Mouse (Mus musculus) forebrain, embryonic 12.5 days (tissue): ENCODE measurements at regions not wholly inside any gene's neighbourhood (a gene's known extent, or its start where the extent isn't known, plus 50 kb on each side); places are given as distances from the start of the nearest gene placed in this dataset.
A peak's percentile ranks its signal among the peaks of the same experiment; 100 is the strongest.

Experiments
- ATAC-seq: fragments of 200-750 bp; cut with Nextera tagmentation; 2 replicates; pipeline ENCODE4 v1.8.0; 2017; ENCODE audit warnings: moderate TSS enrichment; ENCODE audit not compliant: low FRiP score
- H3K27ac ChIP-seq: fragments of 300-500 bp; sonication (generic); 2 replicates; pipeline ENCODE4 v1.5.1; 2016; ENCODE audit warnings: mild to moderate bottlenecking
- H3K27me3 ChIP-seq: fragments of 300-500 bp; sonication (generic); 2 replicates; pipeline ENCODE4 v1.6.1; 2016; ENCODE audit warnings: mild to moderate bottlenecking
- H3K36me3 ChIP-seq: fragments of 300-500 bp; sonication (generic); replicated peaks from 2 replicates; pipeline ENCODE4 v1.6.1; 2016; ENCODE audit warnings: mild to moderate bottlenecking
- H3K4me1 ChIP-seq: fragments of 300-500 bp; sonication (generic); 2 replicates; pipeline ENCODE4 v1.6.1; 2016
- H3K4me2 ChIP-seq: fragments of 300-500 bp; sonication (generic); 2 replicates; pipeline ENCODE4 v1.6.1; 2016; ENCODE audit warnings: mild to moderate bottlenecking, moderate library complexity
- H3K4me3 ChIP-seq: fragments of 300-500 bp; sonication (generic); replicated peaks from 2 replicates; pipeline ENCODE4 v1.5.1; 2016; ENCODE audit warnings: mild to moderate bottlenecking
- H3K9ac ChIP-seq: fragments of 300-500 bp; sonication (generic); 2 replicates; pipeline ENCODE4 v1.6.1; 2016; ENCODE audit warnings: mild to moderate bottlenecking
- H3K9me3 ChIP-seq: fragments of 300-500 bp; sonication (generic); 2 replicates; pipeline ENCODE4 v1.6.1; 2016
- WGBS: fragments of 180-500 bp; shearing (Covaris S2); methylation state at CpG from one replicate; pipeline ENCODE4 v1.1.7; 2016; 5-methylcytosine and 5-hydroxymethylcytosine counted together

GRCm38 (mm10) chr10:120726369-120726768 lies 172.5 kb downstream of the Msrb3 start:
- no peak overlapping the region for H3K9ac ChIP-seq
- H3K4me2 ChIP-seq = no peak overlapping the region
- peaks cover 12% of the 10 kb centered on the region for H3K4me1 ChIP-seq
- 100% methylated on average over 1 of the region's 1 CpGs for WGBS
- no peak overlapping the region for H3K27ac ChIP-seq
- no peaks in the 10 kb centered on the region for H3K9me3 ChIP-seq
- no peak overlapping the region for H3K4me3 ChIP-seq
- ATAC-seq = no peak
- H3K27me3 ChIP-seq = peaks cover 26% of the 10 kb centered on the region
- no peaks in the 10 kb centered on the region for H3K36me3 ChIP-seq

GRCm38 (mm10) chr10:120721956-120722532 lies 176.9 kb downstream of the Msrb3 start:
- H3K4me3 ChIP-seq = peak overlapping the region; percentile 26
- peak overlapping the region; percentile 36; the same call in 1 of the 2 replicates for H3K9ac ChIP-seq
- peaks cover 37% of the 10 kb centered on the region for H3K27me3 ChIP-seq
- no peak for ATAC-seq
- H3K9me3 ChIP-seq = no peaks in the 10 kb centered on the region
- H3K4me2 ChIP-seq = peak overlapping the region; percentile 53
- no peak overlapping the region for H3K27ac ChIP-seq
- 4% methylated on average over 15 of the region's 15 CpGs for WGBS
- peaks cover 22% of the 10 kb centered on the region for H3K4me1 ChIP-seq
- no peaks in the 10 kb centered on the region for H3K36me3 ChIP-seq

DNA sequence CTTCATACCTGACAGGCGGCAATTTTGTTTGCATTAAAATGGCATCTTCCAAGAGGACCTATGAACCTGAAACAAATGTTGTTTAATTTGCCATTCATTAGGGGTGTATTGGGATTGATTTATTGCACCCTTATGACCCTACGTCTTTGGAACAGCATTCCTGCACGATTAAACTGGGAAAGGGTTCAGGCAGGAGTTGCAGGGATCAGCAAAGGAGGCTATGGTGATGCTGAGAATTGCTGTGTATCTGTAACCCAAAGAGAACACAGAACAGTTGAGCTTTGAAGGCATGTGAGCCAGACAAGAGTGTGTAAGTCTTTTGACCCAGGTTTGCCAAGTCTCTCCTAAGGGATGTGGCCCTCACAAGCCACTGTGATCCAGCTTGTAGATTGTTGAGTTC lies 177.9 kb downstream of the Msrb3 start:
- peaks cover 37% of the 10 kb centered on the region for H3K27me3 ChIP-seq
- ATAC-seq = no peak

GRCm38 (mm10) chr10:120720061-120720460 lies 178.8 kb downstream of the Msrb3 start:
- H3K4me3 ChIP-seq = no peak overlapping the region
- no peak overlapping the region for H3K9ac ChIP-seq
- no peak for ATAC-seq
- H3K4me2 ChIP-seq = no peak overlapping the region
- no peaks in the 10 kb centered on the region for H3K9me3 ChIP-seq
- H3K27me3 ChIP-seq = peaks cover 37% of the 10 kb centered on the region
- peaks cover 22% of the 10 kb centered on the region for H3K4me1 ChIP-seq
- H3K36me3 ChIP-seq = no peaks in the 10 kb centered on the region
- no peak overlapping the region for H3K27ac ChIP-seq
- WGBS = 11% methylated on average over 3 of the region's 3 CpGs

More for the DNA sequence above, 177.9 kb downstream of the Msrb3 start:
- Histone ChIP-seq H3K4me2 (no peak overlapping the region; the same call in 1 of the 2 replicates), H3K9me3 (no peaks in the 10 kb centered on the region), H3K4me3 (no peak overlapping the region), H3K27ac (no peak overlapping the region), H3K9ac (no peak overlapping the region), H3K4me1 (peaks cover 22% of the 10 kb centered on the region), H3K36me3 (no peaks in the 10 kb centered on the region)
- WGBS = 22% methylated on average over 3 of the region's 3 CpGs

DNA sequence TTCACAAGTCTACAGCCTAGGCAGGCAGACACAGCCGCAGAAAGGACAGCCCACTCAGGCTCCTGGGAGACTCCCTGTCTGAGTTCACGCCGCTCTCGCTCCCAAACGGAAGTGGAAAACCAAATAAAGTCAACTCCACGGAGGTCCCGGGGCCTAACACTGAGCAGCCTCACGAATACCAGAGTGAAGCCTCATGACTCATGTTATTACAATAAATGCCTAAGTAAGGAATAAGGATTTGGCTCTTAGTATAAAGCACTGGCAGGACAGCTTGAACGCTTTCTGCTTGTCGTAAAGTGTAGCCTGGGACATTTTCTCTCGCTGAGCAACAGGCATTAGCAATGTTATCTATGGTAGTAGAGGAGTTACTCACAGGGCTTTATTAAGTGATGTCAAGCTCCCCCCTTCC lies 181.7 kb downstream of the Msrb3 start:
- 71% methylated on average over 11 of the region's 11 CpGs for WGBS

GRCm38 (mm10) chr10:120716391-120716790 lies 182.5 kb downstream of the Msrb3 start:
- Histone ChIP-seq H3K9me3 (no peaks in the 10 kb centered on the region), H3K4me3 (no peak overlapping the region), H3K36me3 (no peaks in the 10 kb centered on the region), H3K27ac (no peak overlapping the region), H3K4me2 (no peak overlapping the region), H3K4me1 (peaks cover 10% of the 10 kb centered on the region), H3K27me3 (peaks cover 11% of the 10 kb centered on the region; the same call in 1 of the 2 replicates), H3K9ac (no peak overlapping the region)
- ATAC-seq = no peak
- WGBS = 62% methylated on average over 6 of the region's 6 CpGs

More for the DNA sequence above, 181.7 kb downstream of the Msrb3 start:
- Histone ChIP-seq H3K4me3 (no peak overlapping the region), H3K27me3 (peaks cover 15% of the 10 kb centered on the region), H3K27ac (no peak overlapping the region), H3K4me2 (no peak overlapping the region), H3K9me3 (no peaks in the 10 kb centered on the region), H3K9ac (no peak overlapping the region), H3K4me1 (peaks cover 17% of the 10 kb centered on the region), H3K36me3 (no peaks in the 10 kb centered on the region)
- no peak for ATAC-seq

DNA sequence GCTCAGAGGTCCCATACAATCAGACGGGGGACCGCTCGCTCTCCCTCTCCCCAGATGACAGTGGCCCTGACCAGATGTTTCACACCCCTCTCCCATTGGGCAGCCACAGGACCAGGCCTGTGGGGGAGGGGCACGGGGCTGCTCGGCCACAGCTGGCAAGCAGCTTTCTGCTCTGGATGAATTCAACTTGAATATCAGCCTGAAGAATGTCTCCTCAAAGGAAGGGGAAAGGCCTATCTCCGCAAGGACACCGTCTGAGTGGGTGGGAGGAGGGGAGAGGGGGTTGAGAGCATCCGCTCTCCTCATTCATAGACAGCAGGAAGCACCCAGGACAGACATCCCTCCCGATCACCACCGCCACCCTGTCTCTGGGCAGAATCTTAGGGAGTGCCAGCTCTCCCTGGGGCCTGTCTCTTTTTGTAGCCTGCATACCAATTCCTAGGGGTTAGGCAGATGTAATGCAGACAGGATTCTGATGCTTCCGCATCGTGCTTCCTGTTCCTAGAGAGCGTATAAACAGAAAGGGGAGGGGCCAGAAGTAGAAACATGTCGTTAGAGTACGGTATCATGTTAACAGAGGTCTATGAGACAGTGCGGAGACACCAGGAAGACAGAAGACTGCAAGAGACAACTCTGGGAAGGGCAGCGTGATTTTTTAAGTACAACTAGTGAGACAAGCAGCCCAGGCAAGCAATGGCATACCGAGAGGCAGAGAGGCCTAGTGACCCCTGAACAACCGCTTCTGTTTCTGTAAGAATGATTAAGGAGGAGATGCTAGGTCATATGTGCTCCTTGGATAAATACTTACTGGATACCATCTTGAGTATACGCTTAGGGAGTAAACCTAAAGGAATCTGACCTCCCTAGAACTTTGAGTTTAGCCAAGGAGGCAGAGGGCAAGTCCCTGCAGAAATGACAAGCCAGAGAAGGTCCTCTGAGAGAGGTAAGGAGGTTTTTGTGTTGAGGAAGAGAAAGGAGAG lies 190.8 kb downstream of the Msrb3 start:
- 0 out of 2 replicates have a peak, but pooled peaks have one; percentile 49 for ATAC-seq
- peaks cover 26% of the 10 kb centered on the region for H3K4me1 ChIP-seq
- H3K4me2 ChIP-seq = peak overlapping the region; percentile 29
- 22% methylated on average over 20 of the region's 20 CpGs for WGBS
- H3K9me3 ChIP-seq = no peaks in the 10 kb centered on the region
- H3K9ac ChIP-seq = peak overlapping the region; percentile 17; the same call in 1 of the 2 replicates
- H3K27me3 ChIP-seq = peaks cover 17% of the 10 kb centered on the region
- 0 out of 2 replicates have a peak overlapping the region, but pooled peaks have one; percentile 9 for H3K27ac ChIP-seq
- H3K36me3 ChIP-seq = no peaks in the 10 kb centered on the region
- H3K4me3 ChIP-seq = 0 out of 2 replicates have a peak overlapping the region, but pooled peaks have one; percentile 4

GRCm38 (mm10) chr10:120706684-120707290 lies 192.1 kb downstream of the Msrb3 start:
- no peak overlapping the region for H3K27ac ChIP-seq
- peaks cover 26% of the 10 kb centered on the region for H3K4me1 ChIP-seq
- H3K9me3 ChIP-seq = no peaks in the 10 kb centered on the region
- WGBS = 11% methylated on average over 7 of the region's 7 CpGs
- ATAC-seq = no peak
- no peak overlapping the region for H3K9ac ChIP-seq
- H3K4me2 ChIP-seq = no peak overlapping the region
- no peak overlapping the region for H3K4me3 ChIP-seq
- no peaks in the 10 kb centered on the region for H3K36me3 ChIP-seq
- H3K27me3 ChIP-seq = peaks cover 17% of the 10 kb centered on the region

DNA sequence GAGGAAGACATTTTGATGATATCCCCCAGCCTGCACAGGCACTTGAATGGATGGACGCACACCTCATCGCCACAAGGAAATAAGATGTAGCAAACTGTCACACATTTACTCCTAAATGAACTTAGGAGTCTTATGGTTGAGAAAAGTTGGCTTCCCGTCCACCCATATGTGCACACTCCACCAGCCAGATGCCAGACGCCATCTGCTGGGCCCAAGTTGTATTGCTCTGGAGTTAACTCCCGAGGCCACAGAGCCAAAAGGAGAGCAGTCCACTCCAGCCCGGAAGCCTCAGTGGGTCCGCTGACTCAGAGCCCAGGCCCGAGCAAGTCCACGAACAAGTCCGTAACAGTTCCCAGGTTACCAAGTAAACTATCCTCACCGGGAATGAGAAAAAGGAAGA lies 197.1 kb downstream of the Msrb3 start:
- ATAC-seq = no peak
- peaks cover 15% of the 10 kb centered on the region for H3K4me1 ChIP-seq
- H3K36me3 ChIP-seq = no peaks in the 10 kb centered on the region
- H3K4me3 ChIP-seq = no peak overlapping the region
- H3K9me3 ChIP-seq = no peaks in the 10 kb centered on the region
- 33% methylated on average over 11 of the region's 11 CpGs for WGBS
- no peak overlapping the region for H3K4me2 ChIP-seq
- peaks cover 5% of the 10 kb centered on the region; the same call in 1 of the 2 replicates for H3K27me3 ChIP-seq
- no peak overlapping the region for H3K9ac ChIP-seq
- H3K27ac ChIP-seq = no peak overlapping the region

GRCm38 (mm10) chr10:120697275-120697856 lies 201.5 kb downstream of the Msrb3 start:
- 18% methylated on average over 16 of the region's 16 CpGs for WGBS
- H3K9me3 ChIP-seq = no peaks in the 10 kb centered on the region
- H3K27ac ChIP-seq = no peak overlapping the region
- peaks cover 23% of the 10 kb centered on the region for H3K27me3 ChIP-seq
- no peak overlapping the region for H3K9ac ChIP-seq
- ATAC-seq = no peak
- no peak overlapping the region for H3K4me3 ChIP-seq
- H3K4me2 ChIP-seq = peak overlapping the region; percentile 22; the same call in 1 of the 2 replicates
- peaks cover 12% of the 10 kb centered on the region for H3K4me1 ChIP-seq
- no peaks in the 10 kb centered on the region for H3K36me3 ChIP-seq

- Histone ChIP-seq H3K4me3 (no peak overlapping the region), H3K36me3 (no peaks in the 10 kb centered on the region), H3K4me1 (peaks cover 12% of the 10 kb centered on the region), H3K4me2 (no peak overlapping the region), H3K9me3 (no peaks in the 10 kb centered on the region), H3K27me3 (peaks cover 26% of the 10 kb centered on the region), H3K27ac (no peak overlapping the region), H3K9ac (no peak overlapping the region)
- 70% methylated on average over 2 of the region's 2 CpGs for WGBS
- no peak for ATAC-seq
Observed at GRCm38 (mm10) chr10:120696481-120696880, 202.4 kb downstream of the Msrb3 start.

DNA sequence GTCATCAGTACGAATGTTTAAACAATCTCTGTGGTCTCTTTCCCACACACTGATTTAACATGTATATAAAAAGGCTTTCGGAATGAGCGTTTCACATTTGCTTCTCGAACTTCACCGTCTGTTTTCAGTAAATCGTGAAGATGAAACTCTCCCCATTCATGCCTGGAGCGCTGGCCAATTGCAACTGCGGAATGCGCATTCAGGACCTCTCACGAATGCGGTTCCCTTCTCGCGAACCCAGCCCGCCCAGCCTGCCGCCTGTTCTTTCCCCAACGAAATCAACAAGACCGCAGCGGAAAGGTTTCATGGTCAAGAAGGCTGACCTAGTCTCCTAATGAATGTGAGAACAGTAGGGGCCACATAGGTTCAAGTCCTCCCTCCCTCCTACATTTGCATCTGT lies 204.4 kb downstream of the Msrb3 start:
- Histone ChIP-seq H3K27me3 (peaks cover 26% of the 10 kb centered on the region), H3K4me2 (no peak overlapping the region), H3K9ac (no peak overlapping the region), H3K36me3 (no peaks in the 10 kb centered on the region), H3K9me3 (no peaks in the 10 kb centered on the region), H3K4me3 (no peak overlapping the region), H3K4me1 (peaks cover 12% of the 10 kb centered on the region), H3K27ac (no peak overlapping the region)
- WGBS = 24% methylated on average over 18 of the region's 18 CpGs
- ATAC-seq = no peak
